Comparison of ENCODE assay signal across 18 mouse cellular contexts in the genomic region with DNA sequence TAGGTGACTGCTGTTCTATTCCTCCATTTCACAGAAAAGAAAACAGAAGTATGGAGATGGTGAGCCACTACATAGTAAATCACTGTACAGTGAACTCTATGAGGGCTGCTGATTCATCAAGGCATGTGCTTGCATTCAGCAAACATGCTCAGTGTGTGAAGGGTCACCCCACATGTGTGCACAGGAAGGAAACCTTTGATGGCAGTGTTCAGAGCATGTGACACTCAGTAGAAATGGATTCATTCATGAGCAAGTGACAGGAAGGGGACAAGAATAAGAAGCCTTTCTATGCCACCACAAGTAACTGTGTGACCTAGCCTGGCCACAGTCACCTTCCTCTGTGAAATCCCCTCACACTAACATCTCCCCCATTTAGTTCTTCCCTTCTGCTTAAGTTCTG. TPM values are rescaled to one million over a fixed set of nuclear protein-coding genes. Genes with fewer than 3 reads are reported as not detected.
DNase-seq lines count a peak whose midpoint lies in the region; ATAC-seq and TF ChIP-seq lines count a peak whose summit lies in the region.
"Had no signal": no experiment of that assay in that cellular context is flagged by ENCODE, and none has a peak within 500 bp of the region (broad histone marks: within the 10 kb centered on the region; RNA-seq: fewer than 3 reads in every experiment).

No protein-coding gene starts in this region.

- peak; percentile 41; the same call in 1 of the 2 replicates for ATAC-seq in lung, postnatal 0 days
- peak; percentile 35 to 65; a peak in 3 of 4 replicates for ATAC-seq in hematopoietic stem cell, adult 5-6 weeks (replicated peaks in 1 of 2; ENCODE audit: insufficient read depth in 1 of 2, low FRiP score in 2 of 2, low TSS enrichment in 1 of 2, low read depth in 1 of 2, poor library complexity in 2 of 2, severe bottlenecking in 2 of 2)
- ATAC-seq in heart, embryonic 11.5 days (replicated peaks; ENCODE audit: insufficient number of reproducible peaks, low FRiP score, low TSS enrichment): no peak

- no peak for TF ChIP-seq CTCF in lung, postnatal 0 days (IDR thresholded peaks at IDR 0.05)

- DNase-seq in lung, postnatal 0 days (ENCODE audit: low spot score): no peak
- no peak for DNase-seq in lung, postnatal 14 days
- DNase-seq in CD4-positive, CD25-positive, alpha-beta regulatory T cell, adult 2 months (ENCODE audit: low read depth, low spot score): peak; percentile 34
- peak; percentile 8 for DNase-seq in naive thymus-derived CD4-positive, alpha-beta T cell, adult 2 months (ENCODE audit: low read depth)
- DNase-seq in frontal cortex, postnatal 14 days (ENCODE audit: low spot score in 2 of 2): no peak
- DNase-seq in cerebellum, postnatal 10 days: no peak
- DNase-seq: cerebellum, adult 11 months; cerebellum, postnatal 36 days; heart, adult 11 months; kidney, adult 9 months; layer of hippocampus, postnatal 36 days; left cerebral cortex, postnatal 4 days; lung, adult 18-20 months; thymus, adult 18-20 months had no signal

- H3K27me3 ChIP-seq in lung, postnatal 0 days (replicated peaks; ENCODE audit: insufficient read depth, low read length): no peaks in the 10 kb centered on the region
- H3K27me3 ChIP-seq in heart, embryonic 11.5 days (ENCODE audit: control insufficient read depth, insufficient read depth, low read length): no peaks in the 10 kb centered on the region
- H3K27me3 ChIP-seq: embryonic facial prominence, embryonic 12.5 days; hindbrain, embryonic 13.5 days had no signal

- no peaks in the 10 kb centered on the region for H3K9me3 ChIP-seq in lung, postnatal 0 days (ENCODE audit: low read length)
- H3K9me3 ChIP-seq in heart, embryonic 11.5 days (replicated peaks; ENCODE audit: control insufficient read depth, low read length): no peaks in the 10 kb centered on the region
- H3K9me3 ChIP-seq: embryonic facial prominence, embryonic 12.5 days; hindbrain, embryonic 13.5 days had no signal

- H3K27ac ChIP-seq in lung, postnatal 0 days (ENCODE audit: low read length): no peak overlapping the region
- no peak overlapping the region for H3K27ac ChIP-seq in heart, embryonic 11.5 days (ENCODE audit: low read depth, low read length)
- H3K27ac ChIP-seq: embryonic facial prominence, embryonic 12.5 days; hindbrain, embryonic 13.5 days had no signal

- H3K9ac ChIP-seq in lung, postnatal 0 days (replicated peaks; ENCODE audit: low read depth): no peak overlapping the region
- H3K9ac ChIP-seq in heart, embryonic 11.5 days (ENCODE audit: low read depth, low read length): no peak overlapping the region
- H3K9ac ChIP-seq: embryonic facial prominence, embryonic 12.5 days; hindbrain, embryonic 13.5 days had no signal

- TF ChIP-seq EP300 in lung, postnatal 0 days (IDR thresholded peaks at IDR 0.05): no peak

- no peak overlapping the region for H3K4me2 ChIP-seq in lung, postnatal 0 days (replicated peaks; ENCODE audit: low read depth, low read length)
- no peak overlapping the region for H3K4me2 ChIP-seq in heart, embryonic 11.5 days
- H3K4me2 ChIP-seq: embryonic facial prominence, embryonic 12.5 days; hindbrain, embryonic 13.5 days had no signal

- H3K4me3 ChIP-seq in lung, postnatal 0 days (ENCODE audit: low read depth, low read length): no peak overlapping the region
- H3K4me3 ChIP-seq in heart, embryonic 11.5 days (ENCODE audit: low read depth, low read length): no peak overlapping the region
- H3K4me3 ChIP-seq: embryonic facial prominence, embryonic 12.5 days; hindbrain, embryonic 13.5 days had no signal

- H3K36me3 ChIP-seq in lung, postnatal 0 days (ENCODE audit: insufficient read depth, low read length): no peaks in the 10 kb centered on the region
- no peaks in the 10 kb centered on the region for H3K36me3 ChIP-seq in heart, embryonic 11.5 days (ENCODE audit: control insufficient read depth, insufficient read depth, low read length)
- H3K36me3 ChIP-seq: embryonic facial prominence, embryonic 12.5 days; hindbrain, embryonic 13.5 days had no signal

- no peaks in the 10 kb centered on the region for H3K4me1 ChIP-seq in lung, postnatal 0 days (ENCODE audit: insufficient read depth, low read depth, low read length)
- H3K4me1 ChIP-seq in heart, embryonic 11.5 days (ENCODE audit: control insufficient read depth, insufficient read depth, low read length): no peaks in the 10 kb centered on the region
- H3K4me1 ChIP-seq: embryonic facial prominence, embryonic 12.5 days had no signal

RNA-seq across cellular contexts. Expression of gene Nek6, which starts 38.6 kb away (rescaled TPM):
- 57.8 and 69.4 TPM in 2 replicates for polyA plus RNA-seq in lung, postnatal 0 days (2015; fragmentation: Nextera tagmentation; extraction: Ambion mirVana)
- total RNA-seq in hematopoietic stem cell, adult 5-6 weeks (2017): 6.9 and 14.1 TPM in 2 replicates
- 78.8 and 85.1 TPM in 2 replicates for polyA plus RNA-seq in heart, embryonic 11.5 days (2014; fragmentation: Nextera tagmentation; extraction: Ambion mirVana)

Comparison
In these comparisons a context has a peak if more than half of its experiments do, and no peak if none do; other contexts are left out.
1. DNase-seq: peak in CD4-positive, CD25-positive, alpha-beta regulatory T cell, adult 2 months (single experiment) and naive thymus-derived CD4-positive, alpha-beta T cell, adult 2 months (single experiment); none in lung, postnatal 0 days (single experiment), lung, postnatal 14 days (single experiment), frontal cortex, postnatal 14 days (0 of 2) and cerebellum, postnatal 10 days (0 of 2).